Mouse (Mus musculus) liver, embryonic 12.5 days (tissue): ENCODE data around the gene Myt1l. TPM values are rescaled to one million over a fixed set of nuclear protein-coding genes. Genes with fewer than 3 reads are reported as not detected.

Experiments used
- ATAC-seq: fragments of 200-750 bp; cut with Nextera tagmentation; 2 replicates; pipeline ENCODE4 v1.8.0; 2017; ENCODE audit warnings: moderate number of reproducible peaks, mild to moderate bottlenecking, moderate library complexity
- H3K27ac ChIP-seq: fragments of 300-500 bp; sonication (generic); 2 replicates; pipeline ENCODE4 v1.5.1; 2016; ENCODE audit warnings: mild to moderate bottlenecking
- H3K27me3 ChIP-seq: fragments of 300-500 bp; sonication (generic); replicated peaks from 2 replicates; pipeline ENCODE4 v1.6.1; 2016; ENCODE audit warnings: mild to moderate bottlenecking, moderate library complexity
- H3K36me3 ChIP-seq: fragments of 300-500 bp; sonication (generic); 2 replicates; pipeline ENCODE4 v1.6.1; 2016; ENCODE audit warnings: mild to moderate bottlenecking, moderate library complexity
- H3K4me1 ChIP-seq: fragments of 300-500 bp; sonication (generic); 2 replicates; pipeline ENCODE4 v1.6.1; 2016
- H3K4me2 ChIP-seq: fragments of 300-500 bp; sonication (generic); 2 replicates; pipeline ENCODE4 v1.6.1; 2016; ENCODE audit warnings: mild to moderate bottlenecking, moderate library complexity
- H3K4me3 ChIP-seq: fragments of 300-500 bp; sonication (generic); 2 replicates; pipeline ENCODE4 v1.5.1; 2016; ENCODE audit warnings: mild to moderate bottlenecking, moderate library complexity
- H3K9ac ChIP-seq: fragments of 300-500 bp; sonication (generic); 2 replicates; pipeline ENCODE4 v1.6.1; 2016; ENCODE audit warnings: mild to moderate bottlenecking, moderate library complexity
- H3K9me3 ChIP-seq: fragments of 300-500 bp; sonication (generic); replicated peaks from 2 replicates; pipeline ENCODE4 v1.6.1; 2016; ENCODE audit warnings: mild to moderate bottlenecking, moderate library complexity
- WGBS: fragments of 180-500 bp; shearing (Covaris S2); methylation state at CpG from one replicate; pipeline ENCODE4 v1.1.7; 2016; ENCODE audit not compliant: insufficient replicate concordance; 5-methylcytosine and 5-hydroxymethylcytosine counted together
- polyA plus RNA-seq: library from polyadenylated mRNA; unstranded; fragments of >200 nt; fragmentation: Nextera tagmentation; extraction: Ambion mirVana; gene quantifications from 2 replicates; pipeline ENCODE4 v1.2.1, GENCODE M21; 2016

The Myt1l gene
- polyA plus RNA-seq, 1 experiment from 2014 or later = not detected

DNA sequence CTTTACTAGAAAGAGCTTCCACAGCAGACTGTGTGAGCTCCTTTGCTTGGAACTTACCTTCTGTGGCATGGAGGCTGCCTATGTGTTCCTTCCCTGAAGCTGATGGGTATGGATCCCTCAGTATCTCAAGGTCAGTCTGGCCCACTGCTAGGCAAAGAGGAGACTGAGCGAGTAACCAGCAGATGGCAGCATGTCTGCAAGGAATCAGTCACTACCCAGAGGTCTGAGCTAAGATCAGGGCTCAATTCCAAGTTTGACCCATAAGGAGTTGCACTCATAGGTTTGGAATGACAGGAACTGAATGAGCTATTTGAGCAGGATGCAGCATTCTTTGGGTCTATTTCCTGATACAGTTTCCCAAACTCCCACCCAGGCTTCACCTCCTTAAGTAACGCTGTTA, 378.9 kb downstream of the Myt1l start:
- H3K9ac ChIP-seq = no peak overlapping the region
- no peaks in the 10 kb centered on the region for H3K9me3 ChIP-seq
- no peak for ATAC-seq
- 52% methylated on average over 2 of the region's 2 CpGs for WGBS
- no peaks in the 10 kb centered on the region for H3K36me3 ChIP-seq
- H3K4me2 ChIP-seq = no peak overlapping the region
- H3K4me3 ChIP-seq = no peak overlapping the region
- no peak overlapping the region for H3K27ac ChIP-seq
- H3K27me3 ChIP-seq = no peaks in the 10 kb centered on the region
- no peaks in the 10 kb centered on the region for H3K4me1 ChIP-seq

DNA sequence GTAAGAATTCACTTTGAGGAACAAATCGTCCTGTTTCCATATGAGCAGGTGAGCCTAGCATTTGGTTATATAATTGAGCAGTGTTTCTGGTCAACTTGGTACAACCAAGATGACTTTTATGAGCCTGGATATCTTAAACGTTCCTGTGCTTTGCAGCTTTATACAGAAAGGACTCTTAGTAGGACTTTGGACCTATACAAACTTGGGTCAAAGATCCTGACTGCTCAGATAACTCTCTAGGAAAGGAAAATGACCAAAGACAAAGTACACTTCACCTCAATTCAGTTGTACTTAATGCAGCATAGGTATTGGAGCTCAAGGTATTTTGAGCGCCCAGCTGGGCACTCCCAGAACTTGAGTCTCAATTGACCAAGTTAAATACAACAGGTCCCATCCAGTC, 388.0 kb downstream of the Myt1l start:
- Histone ChIP-seq H3K4me2 (no peak overlapping the region), H3K4me1 (no peaks in the 10 kb centered on the region), H3K9ac (no peak overlapping the region), H3K4me3 (no peak overlapping the region), H3K9me3 (no peaks in the 10 kb centered on the region), H3K27ac (no peak overlapping the region), H3K27me3 (no peaks in the 10 kb centered on the region), H3K36me3 (no peaks in the 10 kb centered on the region)
- 61% methylated on average over 3 of the region's 3 CpGs for WGBS
- ATAC-seq = no peak

DNA sequence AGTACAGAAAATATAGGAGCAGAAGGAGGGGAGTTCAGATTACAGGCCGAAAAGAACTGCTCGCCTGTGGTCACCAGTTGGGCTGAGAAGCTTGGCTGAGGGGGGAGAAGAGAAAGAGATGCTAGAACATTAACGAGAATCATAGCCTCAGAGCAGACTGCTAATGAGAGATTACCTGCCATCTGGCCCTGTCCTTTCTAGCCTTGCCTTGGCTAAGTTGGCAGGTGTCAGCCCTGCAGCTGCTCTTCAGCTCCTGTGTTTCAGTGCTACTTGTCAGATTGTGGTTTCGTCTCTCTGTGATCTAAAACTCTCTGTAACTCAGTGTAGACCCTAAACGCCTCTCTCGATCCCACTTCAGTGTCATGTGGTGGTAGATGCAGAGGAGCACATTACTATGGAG, 388.6 kb downstream of the Myt1l start:
- no peaks in the 10 kb centered on the region for H3K4me1 ChIP-seq
- no peaks in the 10 kb centered on the region for H3K36me3 ChIP-seq
- no peaks in the 10 kb centered on the region for H3K9me3 ChIP-seq
- no peak for ATAC-seq
- no peaks in the 10 kb centered on the region for H3K27me3 ChIP-seq
- H3K4me3 ChIP-seq = no peak overlapping the region
- H3K9ac ChIP-seq = no peak overlapping the region
- H3K4me2 ChIP-seq = no peak overlapping the region
- H3K27ac ChIP-seq = no peak overlapping the region
- 74% methylated on average over 6 of the region's 6 CpGs for WGBS

DNA sequence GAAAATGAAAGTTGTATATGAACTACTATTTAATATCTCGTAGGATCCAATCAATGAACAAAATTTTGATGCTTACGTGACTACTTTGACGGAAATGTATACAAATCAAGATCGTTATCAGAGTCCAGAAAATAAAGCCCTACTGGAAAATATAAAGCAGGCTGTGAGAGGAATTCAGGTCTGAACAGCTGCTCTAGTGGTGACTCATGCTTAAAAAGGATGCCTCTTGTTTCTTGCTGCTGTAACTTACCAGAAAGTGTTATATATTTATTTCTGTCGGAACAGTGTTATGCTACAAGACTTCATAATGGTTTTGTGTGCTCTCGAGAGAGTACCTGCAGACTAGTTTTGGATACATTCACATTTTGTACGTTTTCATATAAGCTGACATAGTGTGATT, 392.1 kb downstream of the Myt1l start:
- no peaks in the 10 kb centered on the region for H3K27me3 ChIP-seq

DNA sequence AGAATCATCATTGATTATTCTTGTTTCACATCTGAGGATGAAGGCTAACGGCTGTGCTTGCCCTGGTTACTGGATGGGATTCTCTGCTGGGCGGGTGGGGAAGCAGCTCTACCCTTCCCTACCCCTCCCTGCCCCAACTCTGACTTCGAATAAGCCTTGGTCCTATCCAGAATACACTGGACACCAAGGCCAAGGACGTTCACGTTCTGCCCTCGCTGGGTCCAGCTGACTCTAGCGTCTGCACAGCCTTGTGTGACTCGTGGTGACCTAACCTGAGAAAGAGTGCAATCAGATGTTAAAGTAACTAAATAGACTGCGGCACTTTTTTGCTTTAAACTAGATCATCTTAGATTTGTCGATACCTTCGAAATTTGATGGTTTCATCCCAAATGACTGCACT, 393.3 kb downstream of the Myt1l start:
- no peaks in the 10 kb centered on the region for H3K27me3 ChIP-seq
- no peak overlapping the region for H3K27ac ChIP-seq
- H3K4me1 ChIP-seq = no peaks in the 10 kb centered on the region
- H3K36me3 ChIP-seq = no peaks in the 10 kb centered on the region
- H3K9me3 ChIP-seq = no peaks in the 10 kb centered on the region
- no peak overlapping the region for H3K9ac ChIP-seq
- 70% methylated on average over 11 of the region's 11 CpGs for WGBS
- H3K4me2 ChIP-seq = no peak overlapping the region
- no peak overlapping the region for H3K4me3 ChIP-seq
- no peak for ATAC-seq

More for the DNA sequence above, 392.1 kb downstream of the Myt1l start:
- Histone ChIP-seq H3K9me3 (no peaks in the 10 kb centered on the region), H3K4me2 (no peak overlapping the region), H3K4me3 (no peak overlapping the region), H3K9ac (no peak overlapping the region), H3K27ac (no peak overlapping the region), H3K4me1 (no peaks in the 10 kb centered on the region), H3K36me3 (no peaks in the 10 kb centered on the region)
- ATAC-seq = no peak
- 72% methylated on average over 7 of the region's 7 CpGs for WGBS

DNA sequence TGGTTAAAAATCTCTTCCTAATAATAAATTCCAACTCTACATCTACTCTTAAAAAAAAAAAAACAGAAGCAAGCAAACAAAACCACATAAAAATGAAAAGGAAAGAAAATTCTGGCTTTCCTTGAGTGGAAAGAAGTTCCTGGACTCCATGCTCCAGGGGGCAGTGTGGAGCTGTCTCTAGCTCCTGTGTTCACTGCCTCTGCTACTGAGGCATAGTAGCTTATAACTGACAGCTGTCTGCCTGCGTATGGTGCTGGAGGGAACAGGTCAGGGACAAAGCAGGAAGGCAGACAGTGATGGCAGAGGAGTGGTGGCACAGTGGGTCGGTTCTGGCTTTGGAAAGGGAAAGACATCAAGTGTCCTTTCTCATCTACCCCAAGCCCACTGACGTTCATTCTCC, 398.7 kb downstream of the Myt1l start:
- WGBS = 31% methylated on average over 3 of the region's 3 CpGs
- no peak overlapping the region for H3K4me2 ChIP-seq
- no peaks in the 10 kb centered on the region for H3K9me3 ChIP-seq
- no peak for ATAC-seq
- no peak overlapping the region for H3K4me3 ChIP-seq
- H3K4me1 ChIP-seq = no peaks in the 10 kb centered on the region
- H3K36me3 ChIP-seq = no peaks in the 10 kb centered on the region
- H3K27ac ChIP-seq = no peak overlapping the region
- H3K9ac ChIP-seq = no peak overlapping the region
- no peaks in the 10 kb centered on the region for H3K27me3 ChIP-seq

DNA sequence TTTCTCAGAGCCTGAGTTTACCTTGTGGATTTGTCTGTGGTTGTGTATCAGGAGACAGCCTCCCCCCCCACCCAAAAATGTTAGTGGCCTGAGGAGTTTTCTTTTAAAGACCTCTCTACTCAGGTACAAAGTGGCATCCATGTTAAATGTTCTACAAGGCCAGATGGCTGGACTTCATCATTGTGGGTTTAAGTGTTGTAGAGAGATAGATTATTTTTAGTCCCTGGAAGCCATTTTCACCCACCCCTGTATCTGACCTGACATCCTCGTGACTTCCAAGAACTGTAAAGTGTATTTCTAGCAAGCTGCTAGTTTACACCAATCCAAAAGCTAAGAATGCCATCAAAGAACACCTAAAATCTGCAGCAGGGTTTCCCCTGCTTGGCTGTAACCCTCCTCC, 402.4 kb downstream of the Myt1l start:
- no peak for ATAC-seq
- Histone ChIP-seq H3K9me3 (no peaks in the 10 kb centered on the region), H3K4me2 (no peak overlapping the region), H3K9ac (no peak overlapping the region), H3K36me3 (no peaks in the 10 kb centered on the region), H3K27ac (no peak overlapping the region), H3K4me1 (no peaks in the 10 kb centered on the region), H3K4me3 (no peak overlapping the region), H3K27me3 (no peaks in the 10 kb centered on the region)
- 35% methylated on average over 1 of the region's 1 CpGs for WGBS

DNA sequence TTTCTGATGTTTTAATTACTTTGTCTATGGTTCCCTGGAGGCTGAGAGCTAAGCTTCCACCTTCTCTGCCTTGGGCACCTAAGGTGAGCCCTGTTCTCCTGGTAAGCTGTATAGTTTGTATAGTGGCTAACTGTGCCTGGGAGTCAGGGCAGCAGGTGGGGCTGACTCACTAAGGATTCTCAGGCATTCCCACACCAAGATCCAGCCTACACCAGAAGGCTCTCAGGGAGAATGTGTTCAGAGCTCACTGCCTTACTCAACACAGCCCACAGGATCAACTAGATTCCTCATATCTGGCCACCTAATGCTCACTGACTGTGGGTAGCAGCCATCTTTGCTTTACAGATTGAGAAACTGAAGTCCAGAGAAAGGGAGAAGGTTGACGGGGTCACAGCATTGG, 404.8 kb downstream of the Myt1l start:
- no peaks in the 10 kb centered on the region for H3K9me3 ChIP-seq
- H3K27ac ChIP-seq = no peak overlapping the region
- no peaks in the 10 kb centered on the region for H3K4me1 ChIP-seq
- no peaks in the 10 kb centered on the region for H3K36me3 ChIP-seq
- WGBS = 70% methylated on average over 1 of the region's 1 CpGs
- H3K4me2 ChIP-seq = no peak overlapping the region
- H3K9ac ChIP-seq = no peak overlapping the region
- peaks cover 22% of the 10 kb centered on the region for H3K27me3 ChIP-seq
- H3K4me3 ChIP-seq = no peak overlapping the region
- ATAC-seq = no peak

DNA sequence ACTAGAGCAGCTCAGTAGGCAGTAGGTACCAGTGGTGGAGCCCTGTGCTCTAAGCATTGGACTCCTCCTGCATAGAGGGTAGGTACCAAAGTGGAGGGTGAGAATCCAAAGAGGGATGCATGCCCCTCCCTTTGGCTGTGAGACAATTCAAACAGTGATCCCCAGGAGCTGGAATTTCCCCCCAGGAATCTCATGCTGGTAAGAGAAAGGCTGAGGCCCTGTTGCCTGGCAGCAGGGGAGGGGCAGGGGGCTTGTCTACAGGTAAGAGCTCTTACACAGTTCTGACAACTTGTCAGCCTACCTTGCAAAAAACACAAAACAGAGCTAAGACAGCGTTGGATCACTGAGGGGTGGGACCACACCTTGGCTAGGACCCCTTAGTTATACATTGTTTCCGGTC, 405.3 kb downstream of the Myt1l start:
- Histone ChIP-seq H3K27me3 (peaks cover 28% of the 10 kb centered on the region), H3K9me3 (no peaks in the 10 kb centered on the region), H3K4me3 (no peak overlapping the region), H3K4me2 (no peak overlapping the region), H3K9ac (no peak overlapping the region), H3K4me1 (no peaks in the 10 kb centered on the region), H3K27ac (no peak overlapping the region), H3K36me3 (no peaks in the 10 kb centered on the region)
- no peak for ATAC-seq
- WGBS = 69% methylated on average over 2 of the region's 2 CpGs

DNA sequence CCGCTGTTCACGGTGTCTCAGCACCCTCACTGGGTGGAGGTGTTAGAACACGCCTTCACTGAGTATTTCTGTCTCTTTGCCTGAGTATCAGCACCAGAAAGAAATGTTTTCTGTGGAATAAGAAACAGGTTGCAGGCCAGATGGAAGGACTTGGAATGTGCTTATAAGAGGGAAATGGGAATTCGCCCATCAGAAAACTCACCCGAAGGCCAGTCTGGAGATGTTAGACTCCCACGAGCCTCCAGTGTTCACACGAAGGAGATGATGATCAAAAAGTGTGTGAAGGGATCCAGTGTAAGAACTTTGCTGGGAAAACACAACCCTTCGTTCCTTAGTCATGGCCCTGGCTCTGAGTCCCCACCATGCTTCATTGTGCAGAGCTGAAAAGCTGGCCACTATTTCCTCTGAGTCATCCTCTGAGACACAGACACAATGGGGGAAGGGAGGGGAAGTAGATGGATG, 406.0 kb downstream of the Myt1l start:
- H3K4me1 ChIP-seq = no peaks in the 10 kb centered on the region
- no peaks in the 10 kb centered on the region for H3K9me3 ChIP-seq
- H3K9ac ChIP-seq = no peak overlapping the region
- H3K36me3 ChIP-seq = no peaks in the 10 kb centered on the region
- no peak overlapping the region for H3K4me2 ChIP-seq
- no peak for ATAC-seq
- H3K27me3 ChIP-seq = peaks cover 34% of the 10 kb centered on the region
- H3K4me3 ChIP-seq = no peak overlapping the region
- H3K27ac ChIP-seq = no peak overlapping the region
- WGBS = 45% methylated on average over 8 of the region's 8 CpGs

DNA sequence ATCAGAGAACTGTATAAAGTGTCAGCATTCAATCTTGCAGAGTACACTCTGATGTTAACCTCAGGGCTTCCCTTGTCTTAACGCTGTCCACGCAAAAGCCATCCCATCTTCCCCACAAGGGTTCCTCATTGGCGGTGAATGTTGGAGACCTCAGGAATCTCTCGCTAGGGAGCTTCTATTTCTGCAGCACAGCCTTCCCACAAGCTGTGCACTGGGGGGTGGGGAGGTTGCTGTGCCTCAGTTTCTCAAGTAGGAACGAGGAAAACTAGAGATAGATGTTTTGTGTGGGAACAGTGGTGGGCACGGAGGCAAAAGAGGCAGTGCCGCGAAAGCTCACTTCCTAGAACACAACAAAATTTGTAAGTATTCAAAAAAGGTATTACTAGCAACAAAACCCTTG, 409.1 kb downstream of the Myt1l start, which contains the start of gene Pxdn:
Gene Pxdn (plus strand): TSS at position 301 of the 400 bp plus-strand sequence.
- no peak for ATAC-seq
- Histone ChIP-seq H3K4me3 (peak within 1 kb of the TSS; percentile 56), H3K27me3 (peaks cover 41% of the 10 kb centered on the region), H3K4me1 (no peaks in the 10 kb centered on the region), H3K9me3 (no peaks in the 10 kb centered on the region), H3K9ac (peak within 1 kb of the TSS; percentile 57), H3K27ac (peak within 1 kb of the TSS; percentile 56), H3K36me3 (no peaks in the 10 kb centered on the region), H3K4me2 (peak within 1 kb of the TSS; percentile 63)
- WGBS = 26% methylated on average over 8 of the region's 8 CpGs

DNA sequence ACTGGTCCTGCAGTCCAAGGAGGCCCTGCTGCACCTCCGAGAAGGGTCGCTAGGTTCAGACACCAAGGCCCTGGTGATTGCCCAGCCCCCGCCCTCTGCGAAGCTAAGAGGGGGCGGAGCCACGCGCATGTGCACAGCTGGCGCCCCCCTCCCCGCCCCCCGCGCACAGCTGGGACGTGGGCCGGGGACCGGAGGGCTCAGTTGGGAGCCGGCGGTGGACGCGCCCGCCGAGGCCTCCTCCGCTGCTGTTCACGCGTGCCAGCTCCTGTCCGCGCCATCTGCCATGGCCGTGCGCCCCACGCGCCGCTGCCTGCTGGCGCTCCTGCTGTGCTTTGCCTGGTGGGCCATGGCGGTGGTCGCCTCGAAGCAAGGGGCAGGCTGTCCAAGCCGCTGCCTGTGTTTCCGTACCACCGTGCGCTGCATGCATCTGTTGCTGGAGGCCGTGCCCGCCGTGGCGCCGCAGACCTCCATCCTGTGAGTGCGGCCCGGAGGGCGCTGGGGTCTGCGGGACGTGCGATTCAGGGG, 409.7 kb downstream of the Myt1l start:
- Histone ChIP-seq H3K27ac (peak overlapping the region; percentile 56), H3K9ac (peak overlapping the region; percentile 57), H3K4me1 (no peaks in the 10 kb centered on the region), H3K4me2 (peak overlapping the region; percentile 63), H3K36me3 (no peaks in the 10 kb centered on the region), H3K9me3 (no peaks in the 10 kb centered on the region), H3K4me3 (peak overlapping the region; percentile 56), H3K27me3 (peaks cover 41% of the 10 kb centered on the region)
- ATAC-seq = peak; percentile 47; the same call in 1 of the 2 replicates
- WGBS = under 1% methylated on average over 37 of the region's 49 CpGs
